Mouse (Mus musculus): ENCODE data around the gene Fbxw8.

Gene Fbxw8

DNA sequence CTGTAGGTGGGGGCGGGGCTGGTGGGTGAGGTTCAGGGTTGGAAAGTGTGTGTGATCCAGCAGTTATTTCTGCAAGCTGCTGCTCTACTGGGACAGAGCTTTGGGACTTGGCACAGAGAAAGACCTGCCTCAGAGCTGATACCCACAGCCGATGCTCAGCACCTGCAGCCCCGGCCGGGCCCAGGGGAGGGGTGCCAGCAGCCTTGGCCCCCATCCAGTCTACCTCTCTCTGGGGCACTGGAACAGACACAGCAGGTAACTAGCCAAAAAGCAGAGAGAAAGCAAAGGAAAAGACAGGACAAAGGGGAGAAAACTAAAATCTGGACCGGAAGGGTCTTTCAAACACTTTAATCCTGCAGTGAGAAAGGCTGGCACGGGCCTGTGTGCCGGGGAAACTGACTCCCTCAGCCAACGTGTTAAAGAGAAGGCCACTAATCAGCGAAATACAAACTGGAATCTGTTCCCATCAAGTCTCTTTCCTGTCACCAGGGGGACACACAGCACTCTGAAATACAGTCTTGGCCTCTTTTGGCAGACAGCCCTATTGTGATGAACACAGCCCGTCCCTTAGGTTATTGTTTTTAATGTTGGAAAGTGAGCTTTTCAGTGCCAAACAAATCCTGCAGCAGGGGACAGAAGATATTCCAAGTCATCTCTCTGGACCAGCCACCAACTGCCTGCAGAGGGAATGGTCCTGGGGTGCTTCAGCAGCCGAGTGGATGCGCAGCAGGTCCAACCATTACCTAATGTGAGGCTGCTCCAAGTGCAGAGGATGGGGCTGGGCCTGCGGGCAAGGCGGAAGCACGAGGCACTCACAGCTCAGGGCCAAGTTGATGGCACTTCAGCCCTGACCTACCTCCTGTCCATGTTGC lies 78.3 kb downstream of the Fbxw8 start:
- no peak for DNase-seq (ENCODE audit: low spot score)

DNA sequence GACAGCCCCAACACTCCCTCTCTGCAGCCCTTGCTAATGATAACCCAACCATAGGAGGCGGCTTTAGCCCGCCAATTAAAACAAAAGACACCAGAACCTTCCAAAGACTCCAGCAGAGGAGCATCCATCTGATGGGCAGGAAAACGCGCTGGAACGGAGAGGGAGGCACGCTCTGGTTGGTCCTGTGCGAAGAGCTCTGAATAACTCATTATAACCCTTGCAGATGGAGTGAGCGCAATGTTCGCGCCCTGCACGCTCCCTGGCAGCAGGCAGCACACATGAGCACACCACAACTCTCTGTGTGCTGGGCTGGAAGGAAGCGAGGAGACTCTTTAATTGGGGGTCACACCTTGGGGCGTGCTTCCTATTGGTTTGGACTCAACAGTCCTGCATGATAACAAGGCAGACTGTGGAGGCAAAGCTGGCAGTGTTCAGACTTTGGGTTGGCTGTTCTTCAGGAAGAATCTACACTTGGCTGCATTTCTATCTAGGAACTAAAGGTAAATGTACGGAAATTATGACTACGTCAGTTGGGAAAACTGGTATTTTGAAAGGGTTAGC lies 82.0 kb downstream of the Fbxw8 start:
- no peak for DNase-seq (ENCODE audit: low spot score)

DNA sequence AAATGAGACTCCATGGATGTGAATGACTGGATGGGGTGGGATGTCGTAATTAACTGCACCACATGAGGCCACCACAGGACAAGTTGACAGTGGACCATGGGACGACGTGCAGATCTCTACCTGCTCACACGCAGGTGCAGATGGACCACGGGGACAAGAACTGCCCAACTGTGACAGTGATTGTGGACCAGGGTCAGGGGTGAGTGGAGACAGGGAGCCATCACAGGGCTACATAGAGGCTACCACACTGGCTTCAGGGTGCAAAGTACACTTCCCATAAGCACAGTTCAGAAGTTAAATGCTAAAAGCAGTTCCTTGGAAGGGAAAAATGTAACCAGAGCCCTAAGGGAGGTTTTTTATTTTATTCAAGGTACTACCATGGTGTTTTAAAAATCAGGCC lies 83.5 kb downstream of the Fbxw8 start:
- DNase-seq (ENCODE audit: low spot score), result no peak

- DNase-seq (ENCODE audit: low spot score), result peak; percentile 70
Observed at GRCm38 (mm10) chr5:118069315-118069714, 85.9 kb downstream of the Fbxw8 start.

DNA sequence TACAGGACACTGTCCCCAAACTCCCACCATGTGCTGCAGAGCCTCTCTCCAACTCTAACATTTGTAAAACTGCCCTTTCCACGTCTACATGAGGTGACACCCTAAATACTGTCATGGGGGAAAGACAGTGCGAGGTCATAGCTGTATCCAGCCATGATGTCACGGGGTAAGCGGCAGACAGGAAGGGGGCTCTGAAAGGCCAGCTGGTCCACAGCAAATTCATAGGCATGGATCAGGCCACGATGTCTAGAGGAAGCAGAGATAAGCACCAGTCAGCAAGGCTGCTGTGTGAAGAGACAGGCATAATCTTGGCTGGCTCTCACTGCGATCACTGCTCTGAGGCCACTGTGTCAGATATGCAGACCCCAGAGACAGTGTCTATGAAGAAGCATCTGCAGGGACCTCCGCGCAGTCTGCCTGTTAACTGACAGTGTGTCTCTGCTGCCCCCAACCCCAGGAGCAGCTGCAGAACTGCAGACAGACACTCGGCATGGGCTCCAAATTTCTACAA lies 87.2 kb downstream of the Fbxw8 start:
- DNase-seq (ENCODE audit: low spot score), result no peak

DNA sequence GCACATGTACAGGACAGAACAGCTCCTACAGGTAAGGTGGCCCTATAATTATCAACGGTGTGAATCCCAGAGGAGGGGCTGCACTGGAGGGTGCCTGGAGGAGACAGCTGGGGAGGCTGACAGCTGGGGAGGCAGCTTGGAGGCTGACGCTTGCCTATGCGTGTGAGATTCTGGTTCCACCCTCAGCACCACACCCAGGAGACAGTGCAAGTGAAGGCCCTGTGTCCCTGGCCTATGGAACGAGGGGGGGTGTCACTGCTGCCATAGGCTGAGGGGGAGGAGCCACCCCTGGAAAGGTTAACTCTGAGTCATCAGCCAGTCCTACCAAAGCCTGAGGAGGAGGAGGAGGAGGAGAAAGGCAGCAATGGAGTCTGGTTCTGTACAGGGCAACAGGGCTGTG lies 87.7 kb downstream of the Fbxw8 start:
- DNase-seq (ENCODE audit: low spot score), result no peak

- peak; percentile 68 for DNase-seq (ENCODE audit: low spot score)
Observed at GRCm38 (mm10) chr5:118066828-118067227, 88.4 kb downstream of the Fbxw8 start.

DNA sequence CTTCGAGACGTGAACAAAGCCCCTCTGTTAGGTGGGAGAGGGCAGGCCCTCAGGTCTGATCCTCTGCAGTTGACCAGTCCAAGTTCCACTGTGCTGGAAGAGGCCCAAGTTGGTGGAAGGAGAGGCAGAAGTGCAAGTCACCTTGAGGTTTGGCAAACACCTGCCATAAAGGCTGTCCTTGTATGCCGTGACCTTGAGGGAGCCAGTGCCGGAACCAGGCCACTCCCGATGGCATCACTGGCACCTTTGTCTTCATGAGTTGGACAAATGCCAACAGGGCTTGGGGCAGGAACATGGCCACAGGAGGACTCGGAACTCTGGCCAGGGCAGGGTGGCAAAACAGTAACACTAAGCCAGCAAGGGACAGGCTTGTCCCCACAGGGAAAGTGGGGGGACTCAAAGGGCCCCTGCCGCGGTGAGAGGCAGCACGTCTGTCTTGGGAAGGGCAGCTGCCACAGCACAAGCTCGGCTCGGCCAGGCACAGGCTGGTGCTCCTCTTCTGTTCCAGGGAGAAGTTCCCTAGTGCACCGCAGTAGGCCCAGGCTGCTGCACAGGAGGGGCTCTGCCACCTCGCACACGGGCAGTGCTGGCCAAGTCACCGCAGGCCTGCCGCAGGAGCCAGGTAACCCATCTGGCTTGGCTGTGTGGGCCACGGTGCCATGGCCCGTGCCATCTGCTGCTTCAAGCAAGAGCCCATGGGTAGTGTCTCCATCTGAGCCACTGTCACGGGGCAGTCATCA lies 89.6 kb downstream of the Fbxw8 start:
- DNase-seq (ENCODE audit: low spot score), result no peak

- DNase-seq (ENCODE audit: low spot score), result no peak
Observed at GRCm38 (mm10) chr5:118064284-118064901, 90.9 kb downstream of the Fbxw8 start.

DNA sequence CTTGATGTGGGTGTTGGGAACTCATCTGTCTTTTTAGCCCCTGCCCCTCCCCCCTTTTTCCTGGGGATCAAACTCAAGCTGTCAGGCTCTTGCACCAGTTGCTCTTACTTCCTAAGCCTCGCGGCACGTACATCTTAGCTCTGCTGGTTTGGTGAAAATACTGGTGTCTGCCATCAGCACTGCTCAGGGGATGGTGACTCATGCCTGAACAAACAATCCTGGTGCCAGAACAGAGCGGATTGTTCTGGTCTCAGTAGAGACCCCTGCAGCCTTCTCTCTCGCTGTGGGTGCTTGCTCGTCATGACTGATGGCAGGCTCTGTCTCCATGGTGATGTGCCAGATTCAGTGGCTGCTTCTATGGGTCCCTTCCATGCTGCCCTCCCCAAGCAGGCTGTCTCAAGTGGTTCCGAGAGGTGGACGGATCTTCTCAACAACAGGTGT lies 92.1 kb downstream of the Fbxw8 start:
- no peak for DNase-seq (ENCODE audit: low spot score)

GRCm38 (mm10) chr5:118061391-118061790 lies 93.9 kb downstream of the Fbxw8 start:
- DNase-seq (ENCODE audit: low spot score), result no peak

- no peak for DNase-seq (ENCODE audit: low spot score)
Observed at GRCm38 (mm10) chr5:118059646-118060045, 95.6 kb downstream of the Fbxw8 start.

DNA sequence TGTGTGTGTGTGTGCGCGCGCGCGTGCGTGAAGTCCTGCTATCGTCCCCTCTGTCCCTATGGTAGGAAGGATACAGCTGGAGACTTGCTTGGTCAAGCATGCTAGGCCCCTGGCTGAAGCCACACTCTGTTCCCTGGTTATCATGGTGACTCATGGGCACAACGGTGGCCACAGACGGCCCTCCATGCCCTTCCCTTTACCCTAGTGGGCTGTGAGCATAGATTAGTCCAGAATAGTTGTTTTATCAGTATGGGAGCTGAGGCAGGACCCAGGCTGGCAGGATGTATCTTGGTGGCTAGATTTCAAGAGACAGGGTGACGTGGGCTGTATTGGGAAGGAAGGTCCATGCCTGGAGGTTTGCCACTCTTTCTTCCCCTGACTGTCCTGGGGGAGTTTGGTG lies 96.4 kb downstream of the Fbxw8 start:
- DNase-seq (ENCODE audit: low spot score), result no peak

DNA sequence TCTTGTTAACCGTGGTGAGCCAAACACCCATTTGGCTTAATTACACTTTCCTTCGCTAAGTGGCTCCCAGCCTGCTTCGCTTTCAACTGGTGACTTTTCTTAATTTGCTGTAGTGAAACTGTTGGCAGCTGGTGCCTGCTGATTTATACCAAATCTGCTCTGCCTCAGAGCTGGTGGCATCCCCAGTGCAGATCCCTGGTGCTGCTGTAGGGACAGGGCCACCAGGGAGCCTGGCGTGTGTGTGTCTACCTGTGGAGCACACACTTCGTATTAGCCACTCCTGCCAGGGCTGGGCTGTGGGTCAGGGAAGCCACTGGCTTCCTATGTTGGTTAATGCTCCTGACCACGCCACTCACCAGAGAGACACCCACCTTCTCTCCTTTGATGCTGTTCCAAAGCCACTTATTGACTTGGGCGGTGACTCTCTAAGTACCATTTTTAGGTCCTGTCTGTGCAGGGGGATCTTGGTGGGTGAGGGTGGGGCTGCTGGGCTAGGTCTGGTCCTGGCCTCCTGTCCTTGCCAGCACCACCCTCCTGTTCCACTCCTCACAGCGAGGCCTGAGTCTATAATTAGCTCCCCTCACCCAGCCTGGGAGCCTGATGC lies 97.7 kb downstream of the Fbxw8 start:
- DNase-seq (ENCODE audit: low spot score), result no peak

- DNase-seq (ENCODE audit: low spot score), result no peak
Observed at GRCm38 (mm10) chr5:118053205-118053604, 102.1 kb downstream of the Fbxw8 start.

GRCm38 (mm10) chr5:118051981-118052662 lies 103.1 kb downstream of the Fbxw8 start:
- DNase-seq (ENCODE audit: low spot score), result no peak

DNA sequence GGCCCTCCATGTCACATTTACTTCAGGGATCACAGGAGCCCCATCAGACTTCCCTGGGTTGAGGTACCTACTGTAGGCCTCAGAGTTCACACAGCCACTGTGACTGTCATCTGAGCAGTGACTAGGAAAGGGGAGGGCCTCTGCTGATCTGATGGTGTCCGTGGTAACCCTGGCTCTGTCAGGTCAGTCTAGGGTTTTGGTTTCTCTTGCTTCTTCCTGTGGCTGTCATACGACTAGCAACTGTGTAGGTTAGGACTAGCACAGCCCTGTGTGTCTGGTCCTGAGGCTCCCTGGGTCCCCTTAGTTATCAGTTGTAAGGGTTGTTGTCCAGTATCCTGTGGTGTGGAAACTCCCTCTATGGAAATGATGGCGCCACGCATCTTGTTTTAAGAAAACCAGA lies 104.5 kb downstream of the Fbxw8 start:
- no peak for DNase-seq (ENCODE audit: low spot score)

DNA sequence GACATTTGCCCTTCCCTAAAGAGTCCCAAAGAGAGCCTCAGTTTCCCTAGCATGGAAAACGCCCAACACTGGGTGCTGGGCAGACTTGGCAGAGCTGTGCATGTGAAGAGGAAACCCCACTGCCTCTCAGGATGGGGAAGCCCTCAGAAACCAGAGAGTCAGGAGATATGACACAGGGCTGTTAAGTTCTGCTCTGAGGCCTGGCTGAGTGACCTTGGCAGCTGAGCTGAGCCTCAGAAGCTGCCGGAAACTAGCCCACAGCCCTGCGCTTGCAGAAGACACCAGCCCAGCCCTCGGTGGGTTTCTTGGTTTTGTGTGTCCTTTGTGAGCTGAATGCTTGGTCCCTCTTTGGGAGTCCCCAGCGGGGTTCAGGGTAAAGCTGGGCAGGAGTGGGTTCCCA lies 106.3 kb downstream of the Fbxw8 start:
- no peak for DNase-seq (ENCODE audit: low spot score)

DNA sequence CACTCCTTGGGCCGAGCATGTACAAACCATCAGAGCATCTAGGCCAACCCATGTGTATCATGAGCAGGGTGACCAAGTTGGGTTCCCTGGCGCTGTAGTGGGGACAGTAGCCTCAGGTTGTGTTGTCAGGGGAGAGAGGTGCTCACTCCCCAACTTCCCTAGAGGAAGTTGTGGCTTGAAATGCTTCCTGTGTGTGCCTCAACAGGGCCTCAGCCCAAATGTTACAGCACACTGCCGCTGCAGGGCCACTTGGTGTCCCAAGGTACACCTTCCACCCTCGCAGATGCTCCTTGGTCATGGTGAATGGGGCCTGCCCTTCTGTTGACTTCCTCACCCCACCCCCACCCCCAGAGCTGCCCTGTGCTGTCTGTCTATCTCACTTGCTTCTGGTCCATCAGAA lies 106.9 kb downstream of the Fbxw8 start:
- DNase-seq (ENCODE audit: low spot score), result no peak

DNA sequence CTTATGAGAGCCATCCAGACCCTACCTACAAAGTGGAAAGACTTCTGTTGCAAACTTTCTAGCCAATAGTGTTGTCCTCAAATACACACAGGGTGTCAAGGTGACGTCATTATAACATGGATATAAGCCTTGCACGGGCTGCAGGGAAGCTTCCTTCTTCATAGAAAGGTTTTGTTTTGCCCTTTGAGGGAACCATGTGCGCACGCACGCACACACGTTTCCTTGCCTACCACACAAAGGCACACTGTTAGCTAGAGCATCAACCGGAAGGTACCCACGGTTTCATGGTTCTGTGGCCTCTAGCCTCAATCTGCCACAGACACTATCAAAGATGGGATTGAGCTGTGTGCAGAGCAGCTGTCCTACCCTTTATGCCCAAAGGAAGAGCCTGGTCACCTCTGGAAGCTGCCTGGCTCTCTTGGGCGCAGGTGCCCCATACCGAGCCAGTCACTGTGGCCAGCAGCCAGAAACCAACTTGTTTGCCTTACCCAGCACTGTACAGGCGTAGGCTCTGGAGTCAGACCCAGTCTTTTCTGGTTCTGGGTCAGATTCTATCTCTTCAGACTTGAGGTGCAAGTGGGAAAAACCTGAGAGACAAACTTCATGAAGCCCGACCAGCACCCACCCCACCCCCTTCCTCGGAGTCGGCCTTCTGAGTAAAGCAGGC lies 108.0 kb downstream of the Fbxw8 start:
- DNase-seq (ENCODE audit: low spot score), result no peak

DNA sequence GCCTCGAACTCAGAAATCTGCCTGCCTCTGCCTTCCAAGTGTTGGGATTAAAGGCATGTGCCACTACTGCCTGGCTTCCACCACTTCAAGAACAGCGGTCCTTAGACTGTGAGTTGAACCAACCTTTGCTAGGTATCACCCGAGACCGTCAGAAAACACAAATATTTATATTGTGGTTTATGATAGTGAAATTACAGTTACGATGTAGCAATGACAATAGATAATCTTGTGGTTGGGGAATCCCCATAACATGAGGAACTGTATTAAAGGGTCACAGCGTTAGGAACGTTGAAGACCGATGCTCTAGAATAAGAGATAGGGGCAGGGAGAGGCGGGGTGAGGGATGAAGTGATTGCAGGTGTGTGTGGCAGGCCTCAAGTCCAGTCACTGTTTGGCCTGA lies 109.9 kb downstream of the Fbxw8 start:
- no peak for DNase-seq (ENCODE audit: low spot score)

Measured in ovary, postnatal 36 days (tissue).